Mouse (Mus musculus) kidney, postnatal 0 days (tissue): Measurements from ENCODE around the gene Tulp3. TPM values are rescaled to one million over a fixed set of nuclear protein-coding genes. Genes with fewer than 3 reads are reported as not detected.

Source experiments
- ATAC-seq: fragments of 200-750 bp; cut with Nextera tagmentation; replicated peaks from 2 replicates; pipeline ENCODE4 v1.8.0; 2017; ENCODE audit warnings: low read depth, moderate number of reproducible peaks, moderate TSS enrichment, moderate library complexity; ENCODE audit not compliant: low FRiP score
- DNase-seq: peaks from one replicate; pipeline ENCODE4 v3.0.0-alpha.2; 2016; ENCODE audit warnings: low spot score
- H3K27ac ChIP-seq: fragments of 300-500 bp; sonication (generic); 2 replicates; pipeline ENCODE4 v1.5.1; 2014; ENCODE audit warnings: mild to moderate bottlenecking
- H3K27me3 ChIP-seq: fragments of 300-500 bp; sonication (generic); 2 replicates; pipeline ENCODE4 v1.6.1; 2014; ENCODE audit warnings: low read length, mixed read lengths; ENCODE audit not compliant: insufficient read depth
- H3K36me3 ChIP-seq: fragments of 300-500 bp; sonication (generic); 2 replicates; pipeline ENCODE4 v1.6.1; 2014; ENCODE audit warnings: low read length, mixed read lengths; ENCODE audit not compliant: insufficient read depth
- H3K4me1 ChIP-seq: fragments of 300-500 bp; sonication (generic); replicated peaks from 2 replicates; pipeline ENCODE4 v1.6.1; 2014; ENCODE audit warnings: antibody characterized with exemption, low read length, mixed read lengths; ENCODE audit not compliant: insufficient read depth
- H3K4me2 ChIP-seq: fragments of 300-500 bp; sonication (generic); 2 replicates; pipeline ENCODE4 v1.6.1; 2014; ENCODE audit warnings: mild to moderate bottlenecking, low read length, moderate library complexity, mixed read lengths
- H3K4me3 ChIP-seq: fragments of 300-500 bp; sonication (generic); replicated peaks from 2 replicates; pipeline ENCODE4 v1.5.1; 2014; ENCODE audit warnings: low read depth, low read length
- H3K9ac ChIP-seq: fragments of 300-500 bp; sonication (generic); 2 replicates; pipeline ENCODE4 v1.6.1; 2014; ENCODE audit warnings: low read depth, low read length
- H3K9me3 ChIP-seq: fragments of 300-500 bp; sonication (generic); replicated peaks from 2 replicates; pipeline ENCODE4 v1.6.1; 2016; ENCODE audit warnings: low read length, inconsistent platforms, mixed read lengths
- CTCF ChIP-seq: IDR thresholded peaks from 2 replicates; pipeline ENCODE4 v1.5.1; 2016; ENCODE audit warnings: antibody characterized with exemption, low read depth, mild to moderate bottlenecking, moderate library complexity
- WGBS: fragments of 180-500 bp; shearing (Covaris S2); extraction: QIAGEN DNeasy Blood & Tissue Kit; methylation state at CpG from one replicate; pipeline ENCODE4 v1.1.7; 2014; 5-methylcytosine and 5-hydroxymethylcytosine counted together
- polyA plus RNA-seq: library from polyadenylated mRNA; unstranded; fragments of >200 nt; fragmentation: Nextera tagmentation; extraction: Ambion mirVana; gene quantifications from 2 replicates; pipeline ENCODE4 v1.2.1, GENCODE M21; 2015

Gene Tulp3
- polyA plus RNA-seq, 1 experiment from 2014 or later = 15.0 TPM

- H3K4me1 ChIP-seq = no peaks in the 10 kb centered on the region
- no peak for TF ChIP-seq CTCF
- H3K9me3 ChIP-seq = no peaks in the 10 kb centered on the region
- H3K27ac ChIP-seq = no peak overlapping the region
- peaks cover 30% of the 10 kb centered on the region for H3K36me3 ChIP-seq
- 89% methylated on average over 17 of the region's 17 CpGs for WGBS
- H3K4me2 ChIP-seq = no peak overlapping the region
- no peak overlapping the region for H3K9ac ChIP-seq
- no peak overlapping the region for H3K4me3 ChIP-seq
- ATAC-seq (no peak), DNase-seq (no peak)
- no peaks in the 10 kb centered on the region for H3K27me3 ChIP-seq
Measured at GRCm38 (mm10) chr6:128376371-128377085, 20.9 kb upstream of the Tulp3 start.

- no peaks in the 10 kb centered on the region for H3K9me3 ChIP-seq
- H3K4me1 ChIP-seq = no peaks in the 10 kb centered on the region
- H3K36me3 ChIP-seq = peaks cover 41% of the 10 kb centered on the region
- ATAC-seq (peak; percentile 63), DNase-seq (peak; percentile 72)
- H3K4me3 ChIP-seq = no peak within 1 kb of the TSS
- 43% methylated on average over 6 of the region's 6 CpGs for WGBS
- no peak within 1 kb of the TSS for H3K4me2 ChIP-seq
- H3K27ac ChIP-seq = no peak within 1 kb of the TSS
- no peaks in the 10 kb centered on the region for H3K27me3 ChIP-seq
- no peak for TF ChIP-seq CTCF
- no peak within 1 kb of the TSS for H3K9ac ChIP-seq
Measured at GRCm38 (mm10) chr6:128375192-128375591, 19.5 kb upstream of the Tulp3 start, which contains the start of the genes Tex52 and Gm44596. TSS of gene Tex52 (plus strand) at chr6:128375456. TSS of gene Gm44596 (plus strand) at chr6:128375503.

- no peak for TF ChIP-seq CTCF
- WGBS = 90% methylated on average over 5 of the region's 5 CpGs
- no peaks in the 10 kb centered on the region for H3K4me1 ChIP-seq
- no peak overlapping the region for H3K9ac ChIP-seq
- no peak overlapping the region for H3K27ac ChIP-seq
- H3K36me3 ChIP-seq = peaks cover 63% of the 10 kb centered on the region
- no peaks in the 10 kb centered on the region for H3K9me3 ChIP-seq
- H3K4me2 ChIP-seq = no peak overlapping the region
- no peaks in the 10 kb centered on the region for H3K27me3 ChIP-seq
- H3K4me3 ChIP-seq = no peak overlapping the region
- ATAC-seq (no peak), DNase-seq (no peak)
Measured at GRCm38 (mm10) chr6:128370040-128370439, 14.4 kb upstream of the Tulp3 start.

GRCm38 (mm10) chr6:128366466-128366865 is 10.8 kb upstream of the Tulp3 start:
- H3K36me3 ChIP-seq = peaks cover 35% of the 10 kb centered on the region
- WGBS = over 99% methylated on average over 5 of the region's 5 CpGs

GRCm38 (mm10) chr6:128364721-128365120 is 9.1 kb upstream of the Tulp3 start:
- Histone ChIP-seq H3K9me3 (no peaks in the 10 kb centered on the region), H3K9ac (no peak overlapping the region), H3K36me3 (peaks cover 19% of the 10 kb centered on the region), H3K27ac (no peak overlapping the region), H3K4me3 (no peak overlapping the region), H3K4me1 (0 out of 2 replicates have a peak, but pooled peaks cover 8% of the 10 kb centered on the region), H3K27me3 (no peaks in the 10 kb centered on the region), H3K4me2 (no peak overlapping the region)
- DNase-seq (no peak), ATAC-seq (no peak)
- no peak for TF ChIP-seq CTCF
- 80% methylated on average over 6 of the region's 6 CpGs for WGBS

More at GRCm38 (mm10) chr6:128366466-128366865, 10.8 kb upstream of the Tulp3 start:
- Histone ChIP-seq H3K4me3 (no peak overlapping the region), H3K9ac (no peak overlapping the region), H3K27me3 (no peaks in the 10 kb centered on the region), H3K4me2 (no peak overlapping the region), H3K4me1 (0 out of 2 replicates have a peak, but pooled peaks cover 4% of the 10 kb centered on the region), H3K9me3 (no peaks in the 10 kb centered on the region), H3K27ac (no peak overlapping the region)
- ATAC-seq (no peak), DNase-seq (no peak)
- no peak for TF ChIP-seq CTCF

- no peak for TF ChIP-seq CTCF
- peak overlapping the region; percentile 93 for H3K9ac ChIP-seq
- 2% methylated on average over 46 of the region's 46 CpGs for WGBS
Measured at GRCm38 (mm10) chr6:128363007-128363825, 7.6 kb upstream of the Tulp3 start.

More at GRCm38 (mm10) chr6:128363007-128363825, 7.6 kb upstream of the Tulp3 start:
- Histone ChIP-seq H3K9me3 (no peaks in the 10 kb centered on the region), H3K27me3 (no peaks in the 10 kb centered on the region), H3K4me3 (peak overlapping the region; percentile 85), H3K4me1 (0 out of 2 replicates have a peak, but pooled peaks cover 8% of the 10 kb centered on the region), H3K4me2 (peak overlapping the region; percentile 87), H3K36me3 (peaks cover 18% of the 10 kb centered on the region), H3K27ac (peak overlapping the region; percentile 93)
- ATAC-seq = peak; percentile 42
- peak; percentile 41 for DNase-seq
